Mouse (Mus musculus): Measurements from ENCODE around the gene Rabgap1l.
A peak's percentile ranks its signal among the peaks of the same experiment; 100 is the strongest.
"Not testable (repeated sequence)": the region's sequence is repeated elsewhere in the genome, so short reads cannot be mapped to it uniquely, and the experiment has no call there.

Rabgap1l gene

GRCm38 (mm10) chr1:160693094-160693447 lies 99.9 kb downstream of the Rabgap1l start:
- ATAC-seq (ENCODE audit: low TSS enrichment), result peak; percentile 99

- ATAC-seq (ENCODE audit: low TSS enrichment), result no peak
Observed at GRCm38 (mm10) chr1:160692224-160693093, 100.6 kb downstream of the Rabgap1l start.

GRCm38 (mm10) chr1:160691196-160691590 lies 101.8 kb downstream of the Rabgap1l start:
- ATAC-seq (ENCODE audit: low TSS enrichment), result no peak

- no peak for ATAC-seq (ENCODE audit: low TSS enrichment)
Observed at GRCm38 (mm10) chr1:160690516-160691195, 102.4 kb downstream of the Rabgap1l start.

GRCm38 (mm10) chr1:160689511-160689910 lies 103.5 kb downstream of the Rabgap1l start:
- no peak for ATAC-seq (ENCODE audit: low TSS enrichment)

- no peak for ATAC-seq (ENCODE audit: low TSS enrichment)
Observed at GRCm38 (mm10) chr1:160684251-160684650, 108.8 kb downstream of the Rabgap1l start.

- ATAC-seq (ENCODE audit: low TSS enrichment), result no peak
Observed at GRCm38 (mm10) chr1:160681398-160682050, 111.5 kb downstream of the Rabgap1l start.

- no peak for ATAC-seq (ENCODE audit: low TSS enrichment)
Observed at GRCm38 (mm10) chr1:160674763-160675162, 118.2 kb downstream of the Rabgap1l start.

GRCm38 (mm10) chr1:160672088-160672814 lies 120.8 kb downstream of the Rabgap1l start:
- ATAC-seq (ENCODE audit: low TSS enrichment), result peak; percentile 52; the same call in 1 of the 2 replicates

GRCm38 (mm10) chr1:160655806-160656470 lies 137.1 kb downstream of the Rabgap1l start:
- peak; percentile 57; the same call in 1 of the 2 replicates for ATAC-seq (ENCODE audit: low TSS enrichment)

GRCm38 (mm10) chr1:160651691-160652090 lies 141.3 kb downstream of the Rabgap1l start:
- no peak for ATAC-seq (ENCODE audit: low TSS enrichment)

- no peak for ATAC-seq (ENCODE audit: low TSS enrichment)
Observed at GRCm38 (mm10) chr1:160645416-160645815, 147.6 kb downstream of the Rabgap1l start.

GRCm38 (mm10) chr1:160628213-160628932 lies 164.6 kb downstream of the Rabgap1l start:
- ATAC-seq (ENCODE audit: low TSS enrichment), result peak; percentile 83

GRCm38 (mm10) chr1:160624354-160625120 lies 168.5 kb downstream of the Rabgap1l start:
- not testable (repeated sequence) for ATAC-seq (ENCODE audit: low TSS enrichment)

GRCm38 (mm10) chr1:160618201-160618600 lies 174.8 kb downstream of the Rabgap1l start:
- ATAC-seq (ENCODE audit: low TSS enrichment), result no peak

GRCm38 (mm10) chr1:160606425-160606824 lies 186.6 kb downstream of the Rabgap1l start:
- no peak for ATAC-seq (ENCODE audit: low TSS enrichment)

GRCm38 (mm10) chr1:160603312-160603711 lies 189.7 kb downstream of the Rabgap1l start:
- ATAC-seq (ENCODE audit: low TSS enrichment), result not testable (repeated sequence)

GRCm38 (mm10) chr1:160597369-160597768 lies 195.6 kb downstream of the Rabgap1l start:
- no peak for ATAC-seq (ENCODE audit: low TSS enrichment)

- no peak for ATAC-seq (ENCODE audit: low TSS enrichment)
Observed at GRCm38 (mm10) chr1:160596948-160597270, 196.1 kb downstream of the Rabgap1l start.
